Mouse (Mus musculus) liver, postnatal 0 days (tissue): ENCODE measurements at regions not wholly inside any gene's neighbourhood (a gene's known extent, or its start where the extent isn't known, plus 50 kb on each side); places are given as distances from the start of the nearest gene placed in this dataset.

ENCODE experiments used
- CTCF ChIP-seq: sonication (generic); IDR thresholded peaks from 2 replicates; pipeline ENCODE4 v1.5.1; 2016; ENCODE audit warnings: antibody characterized with exemption, low read depth
- EP300 ChIP-seq: IDR thresholded peaks from 2 replicates; pipeline ENCODE4 v1.6.1; 2016; ENCODE audit warnings: antibody characterized with exemption, low read depth, mild to moderate bottlenecking

DNA sequence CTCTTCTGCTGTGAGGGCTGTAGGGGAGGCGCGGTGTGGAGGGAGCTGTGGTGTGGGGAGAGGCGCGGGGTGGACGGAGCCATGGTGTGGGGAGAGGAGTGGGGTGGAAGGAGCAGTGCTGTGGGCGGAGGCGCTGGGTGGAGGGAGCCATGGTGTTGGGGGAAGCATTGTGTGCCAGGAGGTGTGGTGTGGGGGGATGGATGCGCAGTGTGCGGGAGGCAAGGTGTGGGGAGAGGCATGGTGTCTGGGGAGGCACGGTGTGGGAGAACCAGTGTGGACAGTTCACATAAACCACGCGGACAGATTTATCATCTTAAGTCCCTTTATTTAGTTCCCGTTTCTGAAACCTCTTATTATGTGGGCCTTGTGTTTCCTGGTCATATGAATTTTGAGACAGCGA is 164.6 kb downstream of the Phlda1 start:
- no peak for TF ChIP-seq EP300
- no peak for TF ChIP-seq CTCF
